Mouse (Mus musculus) lung, postnatal 10 days (tissue): ENCODE data around the gene Fam204a.

Experiments
- DNase-seq: peaks from one replicate; pipeline ENCODE4 v3.0.0; 2021

The Fam204a gene

GRCm38 (mm10) chr19:60225899-60226844 lies at the start of gene Fam204a:
Fam204a (minus strand) TSS chr19:60226701.
- DNase-seq = peak; percentile 97

- DNase-seq = no peak
Measured at GRCm38 (mm10) chr19:60265789-60266188, 39.3 kb upstream of the Fam204a start.

DNA sequence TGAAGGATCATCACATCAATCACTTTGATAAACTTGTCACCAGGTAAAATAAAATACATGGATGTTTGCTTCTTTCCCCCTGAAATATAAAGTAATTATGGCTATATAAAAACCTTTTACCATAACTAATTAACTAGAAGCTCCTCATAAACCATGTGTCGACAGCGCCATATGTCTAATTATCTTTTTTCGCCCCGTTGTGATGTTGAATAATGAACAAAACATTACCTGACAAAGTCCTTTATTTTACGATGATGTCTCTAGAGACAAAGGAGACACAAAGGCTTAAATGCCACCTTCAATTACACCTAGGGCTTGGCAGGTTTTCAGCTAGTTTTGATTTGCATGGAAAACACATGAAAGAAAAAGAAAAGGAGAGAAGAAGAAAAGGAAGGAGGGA lies 34.2 kb upstream of the Fam204a start:
- DNase-seq = no peak

GRCm38 (mm10) chr19:60252021-60252420 lies 25.5 kb upstream of the Fam204a start:
- DNase-seq = peak; percentile 8

- peak; percentile 54 for DNase-seq
Measured at GRCm38 (mm10) chr19:60251197-60251596, 24.7 kb upstream of the Fam204a start.

- DNase-seq = no peak
Measured at GRCm38 (mm10) chr19:60245250-60245649, 18.7 kb upstream of the Fam204a start.

DNA sequence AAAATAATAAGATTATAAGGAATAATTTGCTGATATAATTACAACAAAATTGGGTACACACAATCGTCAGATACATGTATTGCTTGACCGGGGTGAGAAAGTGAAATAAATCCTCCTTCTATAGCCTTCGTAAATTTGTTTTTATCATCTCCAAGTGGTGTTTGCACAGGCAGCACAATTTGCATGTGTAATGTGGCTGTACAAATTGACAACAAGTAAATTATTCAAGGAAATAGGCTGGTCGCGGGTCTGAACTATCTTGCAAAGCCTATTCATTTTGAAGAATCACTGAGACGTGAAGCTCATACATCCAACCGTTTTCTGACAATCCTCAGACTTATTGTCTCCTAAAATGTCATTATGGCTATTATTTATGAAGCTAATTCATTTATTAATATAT lies 16.1 kb upstream of the Fam204a start:
- no peak for DNase-seq

DNA sequence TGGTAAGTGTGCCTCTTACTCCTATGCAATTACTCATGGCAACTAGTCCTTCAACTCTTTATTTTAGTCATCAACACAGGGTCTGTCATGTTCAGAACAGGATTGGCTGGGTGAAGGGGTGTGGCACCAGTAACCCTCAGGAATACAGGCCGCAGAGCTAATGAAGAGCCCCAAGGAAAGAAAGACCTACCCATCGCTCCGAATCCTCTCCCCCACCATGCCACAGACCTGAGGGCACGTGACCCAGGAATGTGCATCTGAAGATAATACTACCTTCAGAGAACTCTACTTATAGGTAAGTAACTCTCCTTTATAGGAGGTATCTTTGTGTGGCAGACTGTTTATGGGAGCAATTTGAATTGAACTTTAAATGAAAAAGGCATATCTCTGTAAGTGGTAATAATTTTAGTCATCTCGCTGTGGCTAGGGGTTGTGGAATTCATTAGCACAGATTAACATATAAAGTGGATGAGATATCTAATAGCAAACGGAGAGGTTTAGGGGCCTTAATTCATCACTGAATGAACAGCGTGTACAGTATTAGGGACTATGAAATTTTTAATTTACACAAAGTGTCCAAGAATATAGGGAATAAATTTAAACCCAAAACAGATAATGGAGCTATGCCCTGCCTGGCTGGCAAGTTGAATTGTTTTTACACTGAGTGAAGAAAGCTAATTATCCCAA lies 15.6 kb upstream of the Fam204a start:
- DNase-seq = no peak

DNA sequence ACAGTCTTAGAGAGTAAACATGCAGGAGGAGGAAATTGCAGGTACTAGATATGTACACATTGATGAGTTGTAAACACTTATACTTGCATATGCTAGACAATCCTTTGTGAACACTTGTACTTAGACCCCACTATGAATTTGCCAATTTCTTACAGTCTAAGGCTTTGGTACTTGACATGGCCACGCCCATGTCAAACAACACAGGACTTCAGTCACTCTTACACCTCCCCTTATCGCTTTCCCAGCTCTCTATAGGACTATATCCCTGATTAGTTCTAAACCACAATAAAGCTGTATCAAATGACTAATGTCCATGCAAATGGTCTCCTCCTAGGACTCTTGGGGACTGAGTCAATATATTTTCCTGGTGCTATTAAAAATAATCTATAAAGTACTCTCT lies 5.0 kb upstream of the Fam204a start:
- no peak for DNase-seq

DNA sequence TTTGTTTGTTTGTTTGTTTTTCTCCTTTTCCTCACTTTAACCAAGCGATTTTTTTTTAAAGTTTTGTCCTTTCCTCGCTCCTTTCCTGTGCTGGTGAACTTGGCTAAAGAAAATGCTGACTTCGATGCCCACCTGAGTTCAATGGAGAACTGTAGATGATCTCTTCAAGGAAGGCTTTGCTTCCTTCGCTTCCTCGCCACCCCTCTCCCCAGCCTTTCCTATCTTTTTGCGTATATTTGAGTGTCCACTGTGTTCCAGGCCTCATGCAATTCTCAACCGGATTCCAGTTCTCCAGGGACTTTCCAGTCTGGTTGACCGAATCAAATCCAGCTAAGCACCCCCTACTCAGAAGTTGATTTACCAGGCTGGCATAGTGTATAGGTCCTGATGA lies 339 bp upstream of the Fam204a start:
- DNase-seq = peak; percentile 4

- no peak for DNase-seq
Measured at GRCm38 (mm10) chr19:60219395-60219794, 7.1 kb downstream of the Fam204a start.

GRCm38 (mm10) chr19:60217985-60218384 lies 8.5 kb downstream of the Fam204a start:
- no peak for DNase-seq

DNA sequence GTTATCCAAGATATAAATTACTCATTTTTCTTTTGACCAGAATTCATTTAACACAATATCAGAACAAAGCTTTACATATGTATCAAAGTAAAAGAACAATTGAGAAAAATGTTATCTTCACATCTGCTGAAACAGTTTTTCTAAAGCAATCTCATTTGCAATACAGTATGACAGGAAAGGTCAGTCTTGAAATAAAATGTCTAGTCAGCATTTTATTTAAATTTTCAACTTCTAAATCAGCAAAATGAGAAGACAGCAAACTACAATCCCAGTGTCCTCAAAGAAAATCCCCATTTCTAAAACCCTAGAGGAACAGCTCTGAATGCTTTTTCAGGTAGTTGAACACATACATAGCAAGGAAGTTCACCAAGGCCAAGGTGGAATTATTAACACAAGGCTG lies 18.3 kb downstream of the Fam204a start:
- no peak for DNase-seq

- DNase-seq = no peak
Measured at GRCm38 (mm10) chr19:60204176-60204575, 22.3 kb downstream of the Fam204a start.

DNA sequence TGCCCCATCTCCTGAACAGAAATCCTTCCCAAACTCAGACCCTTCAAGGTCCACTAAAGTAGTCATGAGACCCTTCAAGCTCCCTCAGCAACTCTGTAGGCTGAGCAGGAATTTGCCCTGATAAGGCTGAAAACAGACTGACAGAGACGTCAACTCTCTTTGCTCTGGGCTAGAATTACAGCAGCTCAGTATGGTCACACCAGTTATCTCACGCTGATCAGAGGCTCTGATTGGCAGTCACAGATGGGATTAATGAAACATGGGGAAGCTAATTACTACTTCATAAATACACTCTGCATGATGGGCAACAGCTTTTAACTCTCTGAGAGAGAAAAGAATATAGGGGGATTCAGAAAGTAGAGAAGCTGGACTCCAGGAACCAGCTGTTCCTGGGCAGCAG lies 26.2 kb downstream of the Fam204a start:
- no peak for DNase-seq

DNA sequence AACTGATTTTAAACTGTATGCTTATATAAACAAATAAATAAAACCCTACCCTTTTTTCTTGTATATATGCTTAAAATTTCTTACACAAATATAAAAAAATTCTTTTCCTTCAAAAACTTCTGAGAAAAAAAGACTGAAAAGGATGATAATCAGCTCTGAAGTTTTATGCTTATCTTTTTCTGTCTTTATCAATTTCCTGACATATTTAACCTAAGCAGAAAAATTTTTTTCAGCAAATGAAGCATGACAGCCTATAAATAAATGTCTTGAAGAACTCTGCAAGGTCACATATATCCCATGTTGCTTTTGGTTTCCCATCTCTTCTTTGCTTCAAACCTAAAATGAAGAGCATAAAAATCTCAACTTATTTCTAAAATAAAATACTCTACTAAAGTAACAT lies 27.3 kb downstream of the Fam204a start:
- DNase-seq = no peak

DNA sequence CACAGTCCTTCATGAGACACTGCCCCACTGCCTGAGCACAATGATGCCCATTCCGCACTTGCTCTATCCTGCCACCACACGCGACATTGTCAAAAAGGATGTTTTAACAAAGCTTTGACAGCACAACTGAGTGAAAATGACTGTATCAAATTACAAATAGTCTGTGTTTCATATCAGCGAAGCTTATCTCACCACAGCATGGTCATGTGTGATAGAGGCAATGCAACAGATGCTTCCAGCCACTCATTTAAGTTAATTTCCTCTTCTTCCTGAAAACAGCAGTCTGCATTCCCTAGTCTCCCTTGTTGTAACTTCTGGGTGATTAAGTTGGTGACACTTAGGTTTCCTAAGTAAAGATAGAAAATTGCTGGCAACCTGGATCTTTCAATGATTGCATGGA lies 33.7 kb downstream of the Fam204a start:
- no peak for DNase-seq

GRCm38 (mm10) chr19:60189206-60189605 lies 37.3 kb downstream of the Fam204a start:
- DNase-seq = no peak

- DNase-seq = peak; percentile 5
Measured at GRCm38 (mm10) chr19:60182901-60183300, 43.6 kb downstream of the Fam204a start.

- DNase-seq = no peak
Measured at GRCm38 (mm10) chr19:60182171-60182570, 44.3 kb downstream of the Fam204a start.

- peak; percentile 7 for DNase-seq
Measured at GRCm38 (mm10) chr19:60178771-60179563, 47.5 kb downstream of the Fam204a start.

GRCm38 (mm10) chr19:60165417-60165816 lies 61.1 kb downstream of the Fam204a start:
- no peak for DNase-seq

GRCm38 (mm10) chr19:60160611-60161274 lies 65.8 kb downstream of the Fam204a start:
- peak; percentile 68 for DNase-seq
